ENCODE assay signal across 24 mouse cellular contexts in genomic region chr12:80334162-80334561, GRCm38 (mm10).
DNase-seq lines count a peak whose midpoint lies in the region; ATAC-seq lines count a peak whose summit lies in the region.
"Had no signal": no experiment of that assay in that cellular context is flagged by ENCODE, and none has a peak within 500 bp of the region (broad histone marks: within the 10 kb centered on the region; RNA-seq: fewer than 3 reads in every experiment).

No protein-coding gene starts in this region.

- no peak overlapping the region for H3K4me2 ChIP-seq in liver, embryonic 13.5 days
- no peak overlapping the region for H3K4me2 ChIP-seq in liver, embryonic 11.5 days
- no peak overlapping the region for H3K4me2 ChIP-seq in heart, embryonic 13.5 days
- no peak overlapping the region for H3K4me2 ChIP-seq in intestine, embryonic 16.5 days (ENCODE audit: low read depth, low read length)
- H3K4me2 ChIP-seq: embryonic facial prominence, embryonic 15.5 days; hindbrain, embryonic 14.5 days; midbrain, embryonic 12.5 days had no signal

- no peak overlapping the region for H3K9ac ChIP-seq in liver, embryonic 13.5 days
- H3K9ac ChIP-seq in liver, embryonic 11.5 days (ENCODE audit: low read depth, low read length): no peak overlapping the region
- no peak overlapping the region for H3K9ac ChIP-seq in heart, embryonic 13.5 days
- H3K9ac ChIP-seq in intestine, embryonic 16.5 days (ENCODE audit: low read depth, low read length): no peak overlapping the region
- H3K9ac ChIP-seq: embryonic facial prominence, embryonic 15.5 days; hindbrain, embryonic 14.5 days; liver, embryonic 14.5 days; midbrain, embryonic 12.5 days had no signal

- H3K27ac ChIP-seq in liver, embryonic 13.5 days: no peak overlapping the region
- H3K27ac ChIP-seq in liver, embryonic 11.5 days (ENCODE audit: low read depth, low read length): no peak overlapping the region
- H3K27ac ChIP-seq in heart, embryonic 13.5 days (replicated peaks): peak overlapping the region; percentile 63
- no peak overlapping the region for H3K27ac ChIP-seq in intestine, embryonic 16.5 days (ENCODE audit: low read length)
- H3K27ac ChIP-seq: embryonic facial prominence, embryonic 15.5 days; hindbrain, embryonic 14.5 days; limb, embryonic 10.5 days; liver, embryonic 14.5 days; macrophage; midbrain, embryonic 12.5 days; stomach, postnatal 0 days had no signal

- H3K4me3 ChIP-seq in liver, embryonic 13.5 days (replicated peaks): no peak overlapping the region
- no peak overlapping the region for H3K4me3 ChIP-seq in liver, embryonic 11.5 days (ENCODE audit: low read depth, low read length)
- H3K4me3 ChIP-seq in heart, embryonic 13.5 days: no peak overlapping the region
- no peak overlapping the region for H3K4me3 ChIP-seq in intestine, embryonic 16.5 days (ENCODE audit: low read length)
- H3K4me3 ChIP-seq: embryonic facial prominence, embryonic 15.5 days; limb, embryonic 10.5 days; midbrain, embryonic 12.5 days had no signal

- ATAC-seq in liver, embryonic 13.5 days (ENCODE audit: low read depth): peak; percentile 43; the same call in 1 of the 2 replicates
- ATAC-seq in liver, embryonic 11.5 days (replicated peaks; ENCODE audit: low FRiP score): no peak
- no peak for ATAC-seq in heart, embryonic 13.5 days (ENCODE audit: extremely low read depth, insufficient number of reproducible peaks, low FRiP score, low TSS enrichment)
- no peak for ATAC-seq in intestine, embryonic 16.5 days
- ATAC-seq: activated CD4-positive, CD25-positive, alpha-beta regulatory T cell, adult 4 months; forebrain, embryonic 16.5 days; inflammation-experienced regulatory T-cells, adult 6 months; lung, postnatal 0 days had no signal

- peaks cover 36% of the 10 kb centered on the region for H3K4me1 ChIP-seq in liver, embryonic 13.5 days (replicated peaks)
- H3K4me1 ChIP-seq in liver, embryonic 11.5 days (replicated peaks; ENCODE audit: control insufficient read depth, insufficient read depth, low read length): peaks cover 15% of the 10 kb centered on the region
- peaks cover 70% of the 10 kb centered on the region for H3K4me1 ChIP-seq in heart, embryonic 13.5 days
- peaks cover 33% of the 10 kb centered on the region for H3K4me1 ChIP-seq in intestine, embryonic 16.5 days (ENCODE audit: control insufficient read depth, insufficient read depth, low read length)
- H3K4me1 ChIP-seq: embryonic facial prominence, embryonic 15.5 days had no signal

- 24% methylated on average over 4 of the region's 4 CpGs for WGBS in liver, embryonic 13.5 days (ENCODE audit: insufficient replicate concordance)
- WGBS in liver, embryonic 11.5 days: 36% methylated on average over 4 of the region's 4 CpGs
- 31% methylated on average over 4 of the region's 4 CpGs for WGBS in heart, embryonic 13.5 days
- 70% methylated on average over 4 of the region's 4 CpGs for WGBS in intestine, embryonic 16.5 days

- H3K27me3 ChIP-seq in liver, embryonic 13.5 days: no peaks in the 10 kb centered on the region
- H3K27me3 ChIP-seq in liver, embryonic 11.5 days (replicated peaks; ENCODE audit: control insufficient read depth, insufficient read depth, low read length): no peaks in the 10 kb centered on the region
- no peaks in the 10 kb centered on the region for H3K27me3 ChIP-seq in heart, embryonic 13.5 days (replicated peaks)
- no peaks in the 10 kb centered on the region for H3K27me3 ChIP-seq in intestine, embryonic 16.5 days (replicated peaks; ENCODE audit: control insufficient read depth, insufficient read depth, low read length)
- H3K27me3 ChIP-seq: embryonic facial prominence, embryonic 15.5 days; midbrain, embryonic 12.5 days had no signal

- no peaks in the 10 kb centered on the region for H3K9me3 ChIP-seq in liver, embryonic 13.5 days (replicated peaks)
- no peaks in the 10 kb centered on the region for H3K9me3 ChIP-seq in liver, embryonic 11.5 days (ENCODE audit: control insufficient read depth, low read length)
- H3K9me3 ChIP-seq in heart, embryonic 13.5 days: no peaks in the 10 kb centered on the region
- H3K9me3 ChIP-seq in intestine, embryonic 16.5 days (ENCODE audit: control insufficient read depth, low read length): no peaks in the 10 kb centered on the region
- H3K9me3 ChIP-seq: embryonic facial prominence, embryonic 15.5 days; limb, embryonic 10.5 days; midbrain, embryonic 12.5 days had no signal

- DNase-seq in liver, embryonic 13.5 days: no peak
- no peak for DNase-seq in liver, embryonic 11.5 days (ENCODE audit: low spot score)
- DNase-seq in heart, adult 9 months (ENCODE audit: low spot score in 2 of 2): peak; percentile 46 to 58
- peak; percentile 36 for DNase-seq in heart, postnatal 4 days
- no peak for DNase-seq in thymus, postnatal 14 days
- DNase-seq: adrenal gland, postnatal 10 days; cerebellum, adult 8-10 months; gastrocnemius, postnatal 10 days; kidney, adult 2 months; kidney, postnatal 14 days; thymus, adult 2 months had no signal

- peaks cover 18% of the 10 kb centered on the region for H3K36me3 ChIP-seq in liver, embryonic 13.5 days
- peaks cover 13% of the 10 kb centered on the region for H3K36me3 ChIP-seq in liver, embryonic 11.5 days (ENCODE audit: control insufficient read depth, insufficient read depth, low read length)
- H3K36me3 ChIP-seq in heart, embryonic 13.5 days: peaks cover 35% of the 10 kb centered on the region
- H3K36me3 ChIP-seq in intestine, embryonic 16.5 days (ENCODE audit: control insufficient read depth, insufficient read depth, low read length): peaks cover 14% of the 10 kb centered on the region

Comparison
In these comparisons a context has a peak if more than half of its experiments do, and no peak if none do; other contexts are left out.
1. DNase-seq: peak in heart, adult 9 months (2 of 2) and heart, postnatal 4 days (single experiment); none in liver, embryonic 13.5 days (single experiment), liver, embryonic 11.5 days (single experiment) and thymus, postnatal 14 days (single experiment).